Mouse (Mus musculus) heart, postnatal 25 days (tissue): ENCODE results near the gene Gm14403. TPM values are rescaled to one million over a fixed set of nuclear protein-coding genes. Genes with fewer than 3 reads are reported as not detected.
A peak's percentile ranks its signal among the peaks of the same experiment; 100 is the strongest.
"Not testable (repeated sequence)": the region's sequence is repeated elsewhere in the genome, so short reads cannot be mapped to it uniquely, and the experiment has no call there.

Experiments
- DNase-seq: peaks from one replicate; pipeline ENCODE4 v3.0.0; 2022; ENCODE audit warnings: low spot score
- intact Hi-C: fragments of 180-260 bp; cut with DNase I; formaldehyde crosslinking; loops from one replicate; pipeline ENCODE4 v1.15.1; 2025
- total RNA-seq, 2 experiments: library from RNA; stranded (reverse); gene quantifications; 2 replicates each; pipeline ENCODE4 v1.2.3; 2021

Gm14403 gene
- total RNA-seq = 10 to 100 TPM; 77.7 to 82.1 TPM

GRCm38 (mm10) chr2:177498067-177498466 is at the start of gene Gm14403:
Gene Gm14403 (plus strand): TSS chr2:177498215.
- DNase-seq, intact Hi-C loops: not testable (repeated sequence)

GRCm38 (mm10) chr2:177464676-177465075 is 33.3 kb upstream of the Gm14403 start, which contains the start of gene Zfp970:
Gene Zfp970 (plus strand): TSS chr2:177464733.
- peak; percentile 20 for DNase-seq

GRCm38 (mm10) chr2:177468222-177468621 is 29.8 kb upstream of the Gm14403 start:
- intact Hi-C loops, DNase-seq: not testable (repeated sequence)

More at GRCm38 (mm10) chr2:177464676-177465075, 33.3 kb upstream of the Gm14403 start, which contains the start of gene Zfp970:
- intact Hi-C loops = not testable (repeated sequence)

DNA sequence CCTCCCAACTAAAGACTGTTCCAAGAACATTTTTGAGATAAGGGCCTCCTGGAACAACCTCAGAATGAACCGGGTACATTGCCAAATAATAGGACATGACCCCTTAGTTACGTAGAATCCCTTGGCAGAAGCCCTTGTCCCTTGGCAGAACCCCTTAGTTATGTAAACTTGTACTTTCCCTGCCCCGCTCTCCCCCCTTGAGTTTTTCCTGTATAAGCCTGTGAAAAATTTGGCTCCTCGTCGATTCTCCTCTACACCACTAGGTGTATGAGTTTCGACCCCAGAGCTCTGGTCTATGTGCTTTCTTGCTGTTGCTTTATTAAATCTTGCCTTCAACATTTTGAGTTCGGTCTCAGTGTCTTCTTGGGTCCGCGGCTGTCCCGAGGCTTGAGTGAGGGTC is 25.8 kb upstream of the Gm14403 start:
- DNase-seq = peak; percentile 23
- intact Hi-C loops = not testable (repeated sequence)

DNA sequence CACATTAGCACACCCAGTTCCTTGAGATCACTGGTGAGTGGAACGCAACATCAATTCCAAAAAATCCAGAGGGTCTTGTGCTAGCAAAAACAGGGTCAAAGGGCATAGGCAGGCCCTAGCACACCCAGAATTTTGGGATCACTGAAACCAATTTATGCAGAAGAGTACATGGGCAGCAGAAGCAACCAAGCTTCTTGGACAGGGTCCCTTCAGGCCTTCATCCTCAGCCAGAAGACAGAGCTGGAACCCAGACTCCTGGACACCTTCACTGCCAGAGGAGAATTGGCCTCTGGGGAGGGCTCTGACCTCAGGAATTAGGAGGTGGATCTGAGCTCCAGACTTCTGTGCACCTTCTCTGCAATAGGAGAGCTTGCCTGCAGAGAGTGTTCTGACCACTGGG is 16.0 kb upstream of the Gm14403 start:
- DNase-seq, intact Hi-C loops: not testable (repeated sequence)

DNA sequence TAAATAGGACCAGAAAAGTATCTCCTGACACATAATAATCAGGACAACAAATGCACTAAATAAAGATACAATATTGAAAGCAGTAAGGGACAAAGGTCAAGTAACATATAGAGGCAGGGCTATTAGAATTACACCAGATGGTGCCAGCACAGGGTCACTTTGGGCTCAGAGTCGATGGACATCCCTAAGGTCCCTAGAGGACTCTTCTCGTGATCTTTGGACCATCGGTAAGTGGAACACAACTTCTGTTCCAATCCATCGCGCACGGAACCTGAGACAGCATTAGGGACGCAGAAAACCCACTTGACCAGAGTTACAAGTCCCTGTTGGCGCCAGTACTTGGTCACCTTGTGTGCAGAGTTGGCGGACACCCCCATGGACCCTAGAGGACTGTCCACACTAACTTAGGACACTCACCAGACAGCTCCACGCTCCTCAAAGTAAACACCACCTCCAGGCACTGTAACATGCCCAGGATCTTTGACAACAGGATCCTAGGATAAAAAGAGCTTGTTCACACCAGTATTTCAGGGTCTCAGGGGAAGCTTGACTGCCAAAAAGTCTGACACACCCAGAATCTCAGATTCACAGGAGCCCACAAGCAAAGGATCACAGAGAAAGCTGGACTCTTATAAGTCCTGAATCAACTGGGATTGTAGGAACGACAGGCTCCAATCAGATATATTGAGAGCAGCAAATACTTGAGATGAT is 14.6 kb upstream of the Gm14403 start:
- intact Hi-C loops, DNase-seq: not testable (repeated sequence)

DNA sequence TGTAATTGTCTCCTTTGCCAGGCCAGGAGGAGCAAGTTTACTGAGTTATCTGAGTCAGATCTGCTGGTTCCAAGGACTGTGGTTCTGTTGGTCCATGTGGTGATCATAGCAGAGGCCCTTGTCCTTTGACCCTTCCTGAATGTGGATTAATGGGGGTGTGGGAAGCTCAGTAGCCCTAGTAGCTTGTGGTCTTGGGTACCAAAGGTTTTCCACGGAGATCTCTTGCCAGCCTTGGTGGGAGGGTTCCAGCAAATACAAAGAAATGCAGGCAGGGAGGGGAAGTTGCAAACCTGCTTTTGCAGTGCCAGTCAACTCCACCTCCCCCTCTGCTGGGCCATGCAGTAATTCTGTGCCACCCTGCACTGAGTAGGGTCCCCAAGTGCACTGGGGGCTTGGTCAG is 1.2 kb downstream of the Gm14403 start:
- DNase-seq, intact Hi-C loops: not testable (repeated sequence)

GRCm38 (mm10) chr2:177505211-177505719 is 7.2 kb downstream of the Gm14403 start:
- intact Hi-C loops, DNase-seq: not testable (repeated sequence)

DNA sequence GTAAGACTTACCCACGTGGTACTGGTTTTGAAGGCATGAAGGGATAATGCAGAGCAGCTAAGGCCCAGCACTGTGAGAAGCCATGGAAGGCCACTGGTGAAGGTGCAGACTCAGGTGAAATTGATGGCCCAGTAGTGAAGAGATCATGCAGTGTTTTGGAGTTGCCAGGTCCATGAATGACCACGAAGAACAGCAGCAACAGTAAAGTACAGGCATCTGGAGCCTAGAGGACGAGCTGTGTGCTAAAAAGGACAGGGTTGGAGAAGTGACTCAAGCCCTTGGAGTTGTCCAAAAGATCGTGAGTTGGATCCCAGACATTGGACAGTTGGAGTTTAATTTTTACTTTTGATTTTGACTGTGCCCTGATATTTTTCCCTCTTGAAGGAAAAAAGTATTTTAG is 13.4 kb downstream of the Gm14403 start:
- intact Hi-C loops, DNase-seq: not testable (repeated sequence)

GRCm38 (mm10) chr2:177511972-177512371 is 14.0 kb downstream of the Gm14403 start:
- DNase-seq, intact Hi-C loops: not testable (repeated sequence)

DNA sequence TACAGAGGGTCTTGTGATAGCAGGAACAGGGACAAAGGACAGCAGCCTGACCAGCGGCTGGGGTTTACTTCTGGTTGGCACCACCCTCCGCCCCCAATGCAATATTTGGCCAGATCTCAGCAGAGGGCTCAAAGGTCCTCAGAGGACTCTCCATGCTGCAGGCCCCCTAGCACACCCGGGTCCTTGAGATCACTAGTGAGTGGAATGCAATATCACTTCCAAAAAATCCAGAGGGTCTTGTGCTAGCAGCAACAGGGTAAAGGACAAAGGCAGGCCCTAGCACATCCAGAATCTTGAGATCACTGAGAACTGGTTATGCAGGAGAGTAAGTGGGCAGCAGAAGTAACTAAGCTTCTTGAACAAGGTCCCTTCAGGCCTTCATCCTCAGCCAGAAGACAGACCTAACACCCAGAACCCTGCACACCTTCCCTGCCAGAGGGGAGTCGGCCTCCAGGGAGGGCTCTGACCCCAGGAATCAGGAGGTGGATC is 16.0 kb downstream of the Gm14403 start:
- DNase-seq, intact Hi-C loops: not testable (repeated sequence)

DNA sequence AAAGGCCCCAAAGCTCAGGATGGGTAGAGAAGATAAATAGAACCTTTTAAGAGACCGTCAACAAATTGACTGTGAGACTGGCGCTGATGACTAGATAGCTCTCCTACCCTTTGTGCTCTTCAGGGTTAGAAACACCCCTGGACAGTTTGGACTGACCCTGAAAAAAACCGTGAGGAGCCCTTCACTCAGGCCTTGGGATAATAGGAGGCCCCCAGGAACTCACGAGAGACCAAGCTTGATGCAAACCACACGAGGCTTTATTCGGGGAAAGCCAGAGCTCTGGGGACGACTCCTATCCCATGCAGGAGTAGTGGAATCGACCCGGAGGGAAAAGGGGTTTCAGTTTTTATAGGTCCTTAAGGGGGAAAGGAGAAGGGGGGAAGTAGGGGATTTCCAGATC is 19.7 kb downstream of the Gm14403 start:
- DNase-seq, intact Hi-C loops: not testable (repeated sequence)

DNA sequence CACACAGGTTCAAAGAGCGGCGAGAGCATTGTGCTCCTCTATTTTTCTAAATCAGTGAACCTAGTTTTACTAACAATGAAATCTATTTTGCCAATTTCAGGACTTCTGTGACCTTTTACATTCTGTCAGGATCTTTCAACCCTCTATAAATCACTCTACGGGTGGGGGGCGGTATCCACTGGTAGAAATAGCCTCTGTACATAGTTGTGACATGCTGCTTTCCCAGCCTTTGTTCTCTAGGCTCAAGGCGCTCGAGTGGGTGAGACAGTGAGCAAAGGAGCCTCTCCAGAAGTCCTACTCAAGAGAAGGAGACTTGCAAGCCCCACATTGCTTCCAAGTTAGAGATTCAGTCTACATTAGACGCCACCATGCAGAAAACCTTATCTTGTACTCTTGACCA is 20.3 kb downstream of the Gm14403 start:
- intact Hi-C loops, DNase-seq: not testable (repeated sequence)

GRCm38 (mm10) chr2:177518960-177519359 is 20.9 kb downstream of the Gm14403 start:
- intact Hi-C loops, DNase-seq: not testable (repeated sequence)

GRCm38 (mm10) chr2:177520035-177520434 is 22.0 kb downstream of the Gm14403 start:
- intact Hi-C loops = no loop called here
- DNase-seq = no peak

GRCm38 (mm10) chr2:177523061-177523460 is 25.0 kb downstream of the Gm14403 start:
- intact Hi-C loops = no loop called here

DNA sequence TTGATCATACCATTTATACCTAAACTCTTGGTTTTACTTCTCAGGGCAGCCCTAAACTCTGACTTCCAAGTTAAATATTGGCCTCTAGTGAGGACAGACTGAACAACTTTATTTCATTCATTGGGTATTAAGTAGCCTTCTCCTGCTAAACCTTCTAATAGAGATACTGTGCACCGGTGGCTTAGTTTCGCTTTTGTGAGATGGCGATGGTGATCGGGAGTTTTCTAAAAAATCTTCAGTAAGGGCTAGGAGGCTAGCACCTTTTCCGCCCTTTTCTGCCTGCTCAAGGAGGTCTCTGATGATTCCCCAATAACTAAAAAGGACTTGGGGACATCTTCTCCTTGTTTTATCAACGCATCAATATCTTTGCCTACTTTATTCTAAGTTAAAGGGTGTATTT is 25.7 kb downstream of the Gm14403 start:
- DNase-seq, intact Hi-C loops: not testable (repeated sequence)

More at GRCm38 (mm10) chr2:177523061-177523460, 25.0 kb downstream of the Gm14403 start:
- no peak for DNase-seq

GRCm38 (mm10) chr2:177524171-177524570 is 26.2 kb downstream of the Gm14403 start:
- DNase-seq, intact Hi-C loops: not testable (repeated sequence)

DNA sequence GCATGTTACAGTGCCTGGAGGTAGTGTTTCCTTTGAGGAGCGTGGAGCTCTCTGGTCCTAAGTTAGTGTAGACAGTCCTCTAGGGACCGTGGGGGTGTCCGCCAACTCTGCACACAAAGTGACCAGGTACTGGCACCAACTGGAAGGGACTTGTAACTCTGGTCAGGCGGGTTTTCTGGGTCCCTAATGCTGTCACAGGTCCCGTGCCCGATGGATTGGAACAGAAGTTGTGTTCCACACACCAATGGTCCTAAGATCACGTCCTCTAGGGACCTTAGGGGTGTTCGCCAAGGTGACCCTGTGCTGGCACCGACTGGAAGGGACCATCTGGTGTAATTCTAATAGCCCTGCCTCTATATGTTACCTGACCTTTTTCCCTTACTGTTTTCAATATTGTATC is 37.9 kb downstream of the Gm14403 start:
- intact Hi-C loops = no loop called here
- no peak for DNase-seq

- intact Hi-C loops = not testable (repeated sequence)
These were observed 39.1 kb downstream of the Gm14403 start for GRCm38 (mm10) chr2:177537141-177537540.

DNA sequence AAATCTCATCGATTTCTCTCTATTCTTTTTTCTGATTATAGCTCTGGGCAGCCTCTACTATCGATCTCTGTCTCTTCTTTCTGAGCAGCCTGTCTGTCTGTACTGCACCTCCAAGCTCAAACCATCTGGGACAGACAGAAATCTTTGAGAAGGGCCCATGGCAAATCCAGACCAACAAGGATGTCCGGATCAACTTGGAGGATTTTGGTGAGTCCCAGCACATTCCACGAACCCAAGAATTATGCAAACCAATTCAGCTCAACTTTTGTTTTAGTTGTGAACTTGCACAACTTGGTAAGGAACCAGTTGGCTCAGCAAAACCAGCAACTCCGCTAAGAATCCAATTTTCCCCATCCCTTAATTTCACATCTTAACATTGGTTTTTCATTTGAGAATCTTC is 39.7 kb downstream of the Gm14403 start:
- DNase-seq, intact Hi-C loops: not testable (repeated sequence)

More at GRCm38 (mm10) chr2:177537141-177537540, 39.1 kb downstream of the Gm14403 start:
- not testable (repeated sequence) for DNase-seq
